Mouse (Mus musculus) activated CD4-positive, CD25-positive, alpha-beta regulatory T cell, adult 4 months (primary cell): ENCODE results near the gene Smox. TPM values are rescaled to one million over a fixed set of nuclear protein-coding genes. Genes with fewer than 3 reads are reported as not detected.

ENCODE experiments used
- ATAC-seq: one replicate; pipeline ENCODE4 v1.8.0; 2017
- polyA plus RNA-seq, 2 experiments: library from polyadenylated mRNA; unstranded; fragments of 100-300 nt; shearing (Covaris generic); gene quantifications; one replicate each; pipeline ENCODE4 v1.2.1; 2017

The Smox gene
- polyA plus RNA-seq, 2 experiments from 2014 or later: 8.1 to 13.2 TPM

- ATAC-seq: no peak
Observed at GRCm38 (mm10) chr2:131557896-131558295, 66.6 kb downstream of the Smox start.

GRCm38 (mm10) chr2:131560205-131560919 lies 69.1 kb downstream of the Smox start:
- ATAC-seq: no peak

- no peak for ATAC-seq
Observed at GRCm38 (mm10) chr2:131561344-131561870, 70.1 kb downstream of the Smox start.

GRCm38 (mm10) chr2:131561891-131562585 lies 70.7 kb downstream of the Smox start, which contains the start of gene Adra1d:
TSS of gene Adra1d (minus strand) at chr2:131562283.
- no peak for ATAC-seq

- no peak for ATAC-seq
Observed at GRCm38 (mm10) chr2:131562586-131563122, 71.4 kb downstream of the Smox start.

Other genes starting within 250 kb of the Smox start
- gene Pank2, start 229.0 kb upstream of the Smox start, polyA plus RNA-seq: 10 to 100 TPM in 1 of 2 experiments, 1 to 10 TPM in 1; 7.6 to 11.9 TPM
- gene Rnf24, start 138.6 kb upstream of the Smox start, polyA plus RNA-seq: under 1 TPM; 0.47 to 0.94 TPM
- gene Adra1d, start 70.8 kb downstream of the Smox start, polyA plus RNA-seq: not detected